Mouse (Mus musculus): ENCODE measurements around the gene Nav2. TPM values are rescaled to one million over a fixed set of nuclear protein-coding genes. Genes with fewer than 3 reads are reported as not detected.

Nav2 gene
- polyA plus RNA-seq, 1 experiment: 21.9 TPM

GRCm38 (mm10) chr7:49082585-49083165, 174.2 kb downstream of the Nav2 start:
- peak in 1 of 3 experiments; percentile 28 for TF ChIP-seq MYOD1 (IDR thresholded peaks at IDR 0.05; ENCODE audit: control insufficient read depth in 1 of 3, insufficient read length in 2 of 3, low read depth in 2 of 3)
- TF ChIP-seq MAX (IDR thresholded peaks at IDR 0.05; ENCODE audit: low read depth): no peak
- TF ChIP-seq POLR2A (IDR thresholded peaks at IDR 0.05; ENCODE audit: insufficient read length, low read depth): no peak
- TF ChIP-seq REST (IDR thresholded peaks at IDR 0.05; ENCODE audit: insufficient read depth, insufficient read length): no peak
- Histone ChIP-seq H3K27me3 (ENCODE audit: control insufficient read depth, insufficient read depth, insufficient read length) (no peaks in the 10 kb centered on the region), H3K79me2 (ENCODE audit: control insufficient read depth, insufficient read depth) (no peaks in the 10 kb centered on the region), H3ac (ENCODE audit: control insufficient read depth, insufficient read length) (no peak overlapping the region), H3K4me3 (no peak overlapping the region), H3K36me3 (ENCODE audit: control insufficient read depth, insufficient read depth) (no peaks in the 10 kb centered on the region), H3K4me2 (ENCODE audit: low read depth) (no peak overlapping the region)

GRCm38 (mm10) chr7:49084768-49085167, 176.3 kb downstream of the Nav2 start:
- H3K79me2 ChIP-seq (ENCODE audit: control insufficient read depth, insufficient read depth): no peaks in the 10 kb centered on the region
- no peak overlapping the region for H3ac ChIP-seq (ENCODE audit: control insufficient read depth, insufficient read length)
- TF ChIP-seq MAX (IDR thresholded peaks at IDR 0.05; ENCODE audit: low read depth) (no peak), POLR2AphosphoS2 (IDR thresholded peaks at IDR 0.05; ENCODE audit: insufficient read length, low read depth) (no peak), TCF3 (IDR thresholded peaks at IDR 0.05; ENCODE audit: insufficient read length, low read depth) (no peak), MYOG (IDR thresholded peaks at IDR 0.05; ENCODE audit: control insufficient read depth in 1 of 3, insufficient read depth in 1 of 3, insufficient read length in 2 of 3, low read depth in 2 of 3) (no peak)
- no peaks in the 10 kb centered on the region for H3K27me3 ChIP-seq (ENCODE audit: control insufficient read depth, insufficient read depth, insufficient read length)
- no peak overlapping the region for H3K4me3 ChIP-seq
- H3K36me3 ChIP-seq (ENCODE audit: control insufficient read depth, insufficient read depth): no peaks in the 10 kb centered on the region
- H3K4me2 ChIP-seq (ENCODE audit: low read depth): no peak overlapping the region

- no peak overlapping the region for H3K4me2 ChIP-seq (ENCODE audit: low read depth)
- no peaks in the 10 kb centered on the region for H3K27me3 ChIP-seq (ENCODE audit: control insufficient read depth, insufficient read depth, insufficient read length)
- no peaks in the 10 kb centered on the region for H3K79me2 ChIP-seq (ENCODE audit: control insufficient read depth, insufficient read depth)
- H3ac ChIP-seq (ENCODE audit: control insufficient read depth, insufficient read length): no peak overlapping the region
- H3K36me3 ChIP-seq (ENCODE audit: control insufficient read depth, insufficient read depth): no peaks in the 10 kb centered on the region
- no peak overlapping the region for H3K4me3 ChIP-seq
- TF ChIP-seq TCF3 (IDR thresholded peaks at IDR 0.05; ENCODE audit: insufficient read length, low read depth): no peak
- TF ChIP-seq SRF (IDR thresholded peaks at IDR 0.05; ENCODE audit: control insufficient read depth, insufficient read length, low read depth): no peak
- TF ChIP-seq REST (IDR thresholded peaks at IDR 0.05; ENCODE audit: insufficient read depth, insufficient read length): no peak
- TF ChIP-seq CEBPB (IDR thresholded peaks at IDR 0.05; ENCODE audit: insufficient read depth, poor library complexity, severe bottlenecking): no peak
- no peak for TF ChIP-seq MAX (IDR thresholded peaks at IDR 0.05; ENCODE audit: low read depth)
- no peak for TF ChIP-seq MYOD1 (IDR thresholded peaks at IDR 0.05; ENCODE audit: control insufficient read depth in 1 of 3, insufficient read length in 2 of 3, low read depth in 2 of 3)
- no peak for TF ChIP-seq MYOG (IDR thresholded peaks at IDR 0.05; ENCODE audit: control insufficient read depth in 1 of 3, insufficient read depth in 1 of 3, insufficient read length in 2 of 3, low read depth in 2 of 3)
- TF ChIP-seq POLR2A (IDR thresholded peaks at IDR 0.05; ENCODE audit: insufficient read length, low read depth): no peak
- no peak for TF ChIP-seq E2F4 (IDR thresholded peaks at IDR 0.05; ENCODE audit: insufficient read depth)
- no peak for TF ChIP-seq POLR2AphosphoS2 (IDR thresholded peaks at IDR 0.05; ENCODE audit: insufficient read length, low read depth)
- TF ChIP-seq TCF12 (IDR thresholded peaks at IDR 0.05; ENCODE audit: insufficient read depth, poor library complexity, severe bottlenecking): no peak
- TF ChIP-seq USF1 (IDR thresholded peaks at IDR 0.05; ENCODE audit: low read depth): no peak
These were observed 177.2 kb downstream of the Nav2 start for GRCm38 (mm10) chr7:49085759-49086158.

- no peak overlapping the region for H3K4me2 ChIP-seq (ENCODE audit: low read depth)
- no peaks in the 10 kb centered on the region for H3K27me3 ChIP-seq (ENCODE audit: control insufficient read depth, insufficient read depth, insufficient read length)
- no peaks in the 10 kb centered on the region for H3K79me2 ChIP-seq (ENCODE audit: control insufficient read depth, insufficient read depth)
- no peak for TF ChIP-seq MAX (IDR thresholded peaks at IDR 0.05; ENCODE audit: low read depth)
- TF ChIP-seq USF1 (IDR thresholded peaks at IDR 0.05; ENCODE audit: low read depth): no peak
- TF ChIP-seq TCF12 (IDR thresholded peaks at IDR 0.05; ENCODE audit: insufficient read depth, poor library complexity, severe bottlenecking): no peak
- TF ChIP-seq POLR2A (IDR thresholded peaks at IDR 0.05; ENCODE audit: insufficient read length, low read depth): no peak
- TF ChIP-seq MYOD1 (IDR thresholded peaks at IDR 0.05; ENCODE audit: control insufficient read depth in 1 of 3, insufficient read length in 2 of 3, low read depth in 2 of 3): no peak
- no peak for TF ChIP-seq E2F4 (IDR thresholded peaks at IDR 0.05; ENCODE audit: insufficient read depth)
- no peak for TF ChIP-seq REST (IDR thresholded peaks at IDR 0.05; ENCODE audit: insufficient read depth, insufficient read length)
- no peak for TF ChIP-seq TCF3 (IDR thresholded peaks at IDR 0.05; ENCODE audit: insufficient read length, low read depth)
- TF ChIP-seq SRF (IDR thresholded peaks at IDR 0.05; ENCODE audit: control insufficient read depth, insufficient read length, low read depth): no peak
- TF ChIP-seq POLR2AphosphoS2 (IDR thresholded peaks at IDR 0.05; ENCODE audit: insufficient read length, low read depth): no peak
- TF ChIP-seq CEBPB (IDR thresholded peaks at IDR 0.05; ENCODE audit: insufficient read depth, poor library complexity, severe bottlenecking): no peak
- no peak for TF ChIP-seq MYOG (IDR thresholded peaks at IDR 0.05; ENCODE audit: control insufficient read depth in 1 of 3, insufficient read depth in 1 of 3, insufficient read length in 2 of 3, low read depth in 2 of 3)
- no peak overlapping the region for H3ac ChIP-seq (ENCODE audit: control insufficient read depth, insufficient read length)
- no peak overlapping the region for H3K4me3 ChIP-seq
- no peaks in the 10 kb centered on the region for H3K36me3 ChIP-seq (ENCODE audit: control insufficient read depth, insufficient read depth)
These were observed 178.6 kb downstream of the Nav2 start for GRCm38 (mm10) chr7:49087154-49087553.

- Histone ChIP-seq H3K27me3 (ENCODE audit: control insufficient read depth, insufficient read depth, insufficient read length) (no peaks in the 10 kb centered on the region), H3K79me2 (ENCODE audit: control insufficient read depth, insufficient read depth) (no peaks in the 10 kb centered on the region), H3K36me3 (ENCODE audit: control insufficient read depth, insufficient read depth) (no peaks in the 10 kb centered on the region), H3K4me3 (no peak overlapping the region), H3ac (ENCODE audit: control insufficient read depth, insufficient read length) (no peak overlapping the region), H3K4me2 (ENCODE audit: low read depth) (no peak overlapping the region)
- TF ChIP-seq MAX (IDR thresholded peaks at IDR 0.05; ENCODE audit: low read depth) (no peak), REST (IDR thresholded peaks at IDR 0.05; ENCODE audit: insufficient read depth, insufficient read length) (no peak), TCF3 (IDR thresholded peaks at IDR 0.05; ENCODE audit: insufficient read length, low read depth) (no peak), MYOG (IDR thresholded peaks at IDR 0.05; ENCODE audit: control insufficient read depth in 1 of 3, insufficient read depth in 1 of 3, insufficient read length in 2 of 3, low read depth in 2 of 3) (no peak), MYOD1 (IDR thresholded peaks at IDR 0.05; ENCODE audit: control insufficient read depth in 1 of 3, insufficient read length in 2 of 3, low read depth in 2 of 3) (no peak), POLR2AphosphoS2 (IDR thresholded peaks at IDR 0.05; ENCODE audit: insufficient read length, low read depth) (no peak), USF1 (IDR thresholded peaks at IDR 0.05; ENCODE audit: low read depth) (no peak), TCF12 (IDR thresholded peaks at IDR 0.05; ENCODE audit: insufficient read depth, poor library complexity, severe bottlenecking) (no peak), CEBPB (IDR thresholded peaks at IDR 0.05; ENCODE audit: insufficient read depth, poor library complexity, severe bottlenecking) (no peak), E2F4 (IDR thresholded peaks at IDR 0.05; ENCODE audit: insufficient read depth) (no peak), SRF (IDR thresholded peaks at IDR 0.05; ENCODE audit: control insufficient read depth, insufficient read length, low read depth) (no peak), POLR2A (IDR thresholded peaks at IDR 0.05; ENCODE audit: insufficient read length, low read depth) (no peak)
These were observed 179.8 kb downstream of the Nav2 start for GRCm38 (mm10) chr7:49088198-49088912.
